Mouse (Mus musculus): ENCODE results near the gene Hpse. TPM values are rescaled to one million over a fixed set of nuclear protein-coding genes. Genes with fewer than 3 reads are reported as not detected.

Gene Hpse
- 1.8 and 2.2 TPM in 2 replicates for polyA plus RNA-seq (2015; fragmentation: Nextera tagmentation; extraction: Ambion mirVana)

DNA sequence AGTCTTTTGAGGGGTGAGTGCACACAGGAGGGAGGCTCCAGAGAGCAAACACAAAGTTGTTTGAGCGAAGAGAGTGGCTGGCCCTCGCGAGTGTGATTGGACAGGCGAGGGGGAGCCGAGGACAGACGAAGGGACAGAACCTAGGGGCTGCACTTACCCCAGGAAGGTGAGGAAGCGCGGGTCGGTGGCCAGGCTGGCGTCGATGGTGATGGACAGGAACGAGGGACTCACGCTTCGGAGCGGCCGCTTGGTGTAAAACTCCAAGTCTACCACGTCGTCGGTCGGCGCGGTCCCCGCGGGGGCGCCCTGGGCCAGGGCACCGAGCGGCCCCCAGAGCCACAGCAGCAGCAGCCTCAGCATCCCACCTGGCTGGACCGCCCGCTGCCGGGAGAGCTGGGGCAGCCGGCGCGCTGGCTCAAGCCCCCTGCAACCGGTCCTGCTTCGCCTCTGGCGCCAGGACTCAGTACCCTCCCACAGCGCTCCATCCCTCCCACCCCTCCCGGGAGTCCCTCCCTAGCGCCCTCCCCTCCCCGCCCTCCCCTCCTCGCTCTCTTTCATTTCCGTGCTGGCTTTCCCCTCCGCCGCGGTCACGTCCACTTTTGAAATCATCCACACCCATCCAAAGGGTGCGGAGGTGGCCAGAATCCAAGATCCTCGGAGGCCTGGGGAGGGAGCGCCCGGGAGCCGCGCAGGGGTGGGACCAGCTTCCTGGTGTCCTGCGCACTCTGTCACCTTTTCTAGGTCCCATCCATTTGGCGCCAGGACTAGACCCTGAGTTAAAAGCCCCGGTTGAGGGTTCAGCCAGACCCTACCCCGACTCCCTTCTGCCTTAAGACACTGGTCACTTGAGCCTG, at the start of gene Hpse:
Gene Hpse (minus strand): TSS at position 482 of the 854 bp plus-strand sequence.
- Histone ChIP-seq H3K9ac (ENCODE audit: low read depth, low read length) (peak within 1 kb of the TSS; percentile 34; the same call in 1 of the 2 replicates), H3K4me2 (ENCODE audit: low read depth, low read length) (peak within 1 kb of the TSS; percentile 71), H3K36me3 (ENCODE audit: control insufficient read depth, insufficient read depth) (no peaks in the 10 kb centered on the region), H3K4me1 (ENCODE audit: control insufficient read depth, low read depth, low read length) (peaks cover 2% of the 10 kb centered on the region; the same call in 1 of the 2 replicates), H3K27me3 (ENCODE audit: control insufficient read depth, insufficient read depth, low read depth, low read length) (peaks cover 15% of the 10 kb centered on the region), H3K27ac (ENCODE audit: low read length) (no peak within 1 kb of the TSS), H3K4me3 (ENCODE audit: low read depth, low read length) (peak within 1 kb of the TSS; percentile 57), H3K9me3 (replicated peaks; ENCODE audit: control insufficient read depth, low read length) (no peaks in the 10 kb centered on the region)
- under 1% methylated on average over 53 of the region's 56 CpGs for WGBS (ENCODE audit: insufficient replicate concordance)
- ATAC-seq (ENCODE audit: low read depth), result peak; percentile 51

DNA sequence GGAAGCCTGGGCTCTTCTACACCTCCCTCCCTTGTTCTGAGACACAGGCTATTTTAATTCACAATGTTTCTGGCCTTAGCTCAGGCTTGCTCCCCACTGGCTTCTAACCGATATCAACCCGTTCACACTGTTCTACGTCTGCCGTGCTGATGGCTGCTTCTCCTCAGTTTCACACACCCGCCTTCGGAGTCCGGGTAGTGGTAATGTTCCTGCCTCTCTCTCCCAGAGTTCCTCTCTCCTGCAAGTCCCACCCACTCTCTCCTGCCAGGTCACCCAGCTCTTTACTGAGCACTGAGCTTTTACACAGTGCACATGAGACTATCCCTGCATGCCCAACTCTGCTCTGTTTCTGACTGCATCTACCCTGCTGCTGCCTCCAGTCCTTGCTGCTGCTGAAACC, 46.5 kb upstream of the Hpse start:
- no peaks in the 10 kb centered on the region for H3K9me3 ChIP-seq (replicated peaks; ENCODE audit: control insufficient read depth, low read length)
- WGBS (ENCODE audit: insufficient replicate concordance), result 87% methylated on average over 7 of the region's 7 CpGs

DNA sequence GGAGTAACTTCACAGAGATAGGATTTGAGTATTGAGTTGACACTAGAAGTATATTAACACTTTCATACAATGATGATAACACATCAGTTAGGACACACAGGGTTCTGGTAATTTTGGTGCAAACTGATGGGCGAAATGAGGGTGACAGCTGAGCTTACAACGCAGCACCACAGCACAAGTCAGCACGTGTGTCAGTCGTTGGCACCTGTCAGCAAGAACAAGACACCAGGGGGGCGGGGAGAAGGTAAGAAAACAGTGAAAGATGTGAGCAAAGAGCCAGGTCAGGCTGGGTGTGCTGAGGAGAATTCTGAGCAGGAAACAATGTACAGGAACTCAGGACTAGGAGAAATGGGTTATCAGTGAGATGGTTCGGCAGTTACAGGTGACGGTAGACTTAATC, 42.2 kb upstream of the Hpse start:
- H3K36me3 ChIP-seq (ENCODE audit: control insufficient read depth, insufficient read depth), result peaks cover 21% of the 10 kb centered on the region
- H3K27ac ChIP-seq (ENCODE audit: low read length), result no peak overlapping the region
- no peak overlapping the region for H3K9ac ChIP-seq (ENCODE audit: low read depth, low read length)
- no peak for ATAC-seq (ENCODE audit: low read depth)
- H3K4me2 ChIP-seq (ENCODE audit: low read depth, low read length), result no peak overlapping the region
- H3K4me1 ChIP-seq (ENCODE audit: control insufficient read depth, low read depth, low read length), result no peaks in the 10 kb centered on the region
- no peak overlapping the region for H3K4me3 ChIP-seq (ENCODE audit: low read depth, low read length)
- WGBS (ENCODE audit: insufficient replicate concordance), result 78% methylated on average over 7 of the region's 7 CpGs
- H3K9me3 ChIP-seq (replicated peaks; ENCODE audit: control insufficient read depth, low read length), result no peaks in the 10 kb centered on the region
- no peaks in the 10 kb centered on the region for H3K27me3 ChIP-seq (ENCODE audit: control insufficient read depth, insufficient read depth, low read depth, low read length)

More for the DNA sequence above, 46.5 kb upstream of the Hpse start:
- Histone ChIP-seq H3K36me3 (ENCODE audit: control insufficient read depth, insufficient read depth) (peaks cover 29% of the 10 kb centered on the region), H3K27me3 (ENCODE audit: control insufficient read depth, insufficient read depth, low read depth, low read length) (no peaks in the 10 kb centered on the region), H3K4me2 (ENCODE audit: low read depth, low read length) (no peak overlapping the region), H3K27ac (ENCODE audit: low read length) (no peak overlapping the region), H3K4me1 (ENCODE audit: control insufficient read depth, low read depth, low read length) (no peaks in the 10 kb centered on the region), H3K4me3 (ENCODE audit: low read depth, low read length) (no peak overlapping the region), H3K9ac (ENCODE audit: low read depth, low read length) (no peak overlapping the region)
- no peak for ATAC-seq (ENCODE audit: low read depth)

DNA sequence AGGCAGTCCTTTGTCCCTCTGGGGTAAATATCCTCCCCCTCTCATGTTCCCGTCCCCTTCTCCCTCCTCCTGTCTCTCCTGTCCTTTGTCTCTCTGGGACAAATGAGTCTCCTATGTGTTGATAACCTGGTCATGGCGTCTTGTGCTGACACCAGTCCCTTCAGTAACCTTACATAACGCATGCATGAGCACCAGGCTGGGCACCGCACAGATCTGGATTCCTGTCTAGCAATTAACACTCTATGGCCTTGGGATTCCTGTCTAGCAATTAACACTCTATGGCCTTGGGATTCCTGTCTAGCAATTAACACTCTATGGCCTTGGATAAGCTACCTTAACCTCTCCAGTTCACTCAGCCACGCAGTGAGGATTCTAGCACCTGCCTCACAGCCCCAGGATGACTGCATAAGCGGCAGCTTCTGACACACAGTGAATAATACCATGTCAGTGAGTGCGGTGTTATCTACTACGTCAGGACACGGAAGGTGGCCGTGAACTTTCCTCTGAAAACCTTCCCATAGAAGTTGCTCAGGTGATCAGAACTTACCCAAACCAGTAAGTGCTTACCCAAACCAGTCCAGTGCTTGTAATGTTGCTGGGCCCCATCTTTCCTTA, 40.6 kb upstream of the Hpse start:
- Histone ChIP-seq H3K4me1 (ENCODE audit: control insufficient read depth, low read depth, low read length) (no peaks in the 10 kb centered on the region), H3K9me3 (replicated peaks; ENCODE audit: control insufficient read depth, low read length) (no peaks in the 10 kb centered on the region), H3K9ac (ENCODE audit: low read depth, low read length) (no peak overlapping the region), H3K27ac (ENCODE audit: low read length) (no peak overlapping the region), H3K4me2 (ENCODE audit: low read depth, low read length) (no peak overlapping the region), H3K36me3 (ENCODE audit: control insufficient read depth, insufficient read depth) (peaks cover 21% of the 10 kb centered on the region), H3K27me3 (ENCODE audit: control insufficient read depth, insufficient read depth, low read depth, low read length) (no peaks in the 10 kb centered on the region), H3K4me3 (ENCODE audit: low read depth, low read length) (no peak overlapping the region)
- 78% methylated on average over 10 of the region's 10 CpGs for WGBS (ENCODE audit: insufficient replicate concordance)
- ATAC-seq (ENCODE audit: low read depth), result no peak

DNA sequence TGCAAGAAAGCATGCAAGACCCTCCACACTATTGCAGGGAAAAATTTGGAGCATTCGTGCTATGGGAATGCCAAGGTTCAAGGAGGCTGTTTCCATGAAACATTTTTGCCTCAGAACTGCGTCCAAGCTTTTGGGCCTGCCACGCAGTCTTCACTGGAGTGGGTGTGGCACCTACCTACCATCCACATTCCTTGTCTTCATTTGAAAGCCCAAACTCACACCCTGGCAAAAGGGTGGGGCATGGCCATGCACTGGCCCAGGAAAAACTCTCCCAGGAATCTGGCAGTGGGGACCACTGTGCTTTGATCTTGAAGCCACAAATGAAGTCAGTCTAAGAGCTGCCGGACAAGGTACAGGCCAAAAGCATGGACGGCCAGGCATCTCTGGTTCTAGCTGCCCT, 38.6 kb upstream of the Hpse start:
- no peak overlapping the region for H3K4me3 ChIP-seq (ENCODE audit: low read depth, low read length)
- 75% methylated on average over 5 of the region's 5 CpGs for WGBS (ENCODE audit: insufficient replicate concordance)
- H3K4me2 ChIP-seq (ENCODE audit: low read depth, low read length), result no peak overlapping the region

DNA sequence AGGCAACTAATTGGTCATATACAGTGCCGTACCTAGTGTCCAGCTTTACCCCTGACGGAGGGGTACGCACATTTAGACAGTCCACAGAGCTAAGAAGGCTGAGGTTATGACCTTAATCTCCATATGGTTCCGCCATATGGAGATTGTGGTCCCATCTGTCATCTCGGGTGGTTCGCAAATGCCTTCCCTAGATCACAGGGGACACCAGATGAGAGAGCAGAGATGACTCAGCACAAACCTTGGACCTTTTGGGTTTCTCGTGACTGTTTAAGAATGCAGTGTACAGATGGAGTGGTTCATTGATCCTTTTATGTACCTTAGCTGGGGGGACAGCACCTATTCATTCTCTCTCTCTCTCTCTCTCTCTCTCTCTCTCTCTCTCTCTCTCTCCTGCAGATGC, 33.9 kb upstream of the Hpse start:
- H3K9ac ChIP-seq (ENCODE audit: low read depth, low read length), result no peak overlapping the region
- no peak overlapping the region for H3K4me3 ChIP-seq (ENCODE audit: low read depth, low read length)
- no peaks in the 10 kb centered on the region for H3K27me3 ChIP-seq (ENCODE audit: control insufficient read depth, insufficient read depth, low read depth, low read length)
- no peaks in the 10 kb centered on the region for H3K4me1 ChIP-seq (ENCODE audit: control insufficient read depth, low read depth, low read length)
- no peak overlapping the region for H3K4me2 ChIP-seq (ENCODE audit: low read depth, low read length)
- H3K36me3 ChIP-seq (ENCODE audit: control insufficient read depth, insufficient read depth), result no peaks in the 10 kb centered on the region
- H3K9me3 ChIP-seq (replicated peaks; ENCODE audit: control insufficient read depth, low read length), result no peaks in the 10 kb centered on the region
- H3K27ac ChIP-seq (ENCODE audit: low read length), result no peak overlapping the region
- 31% methylated on average over 7 of the region's 7 CpGs for WGBS (ENCODE audit: insufficient replicate concordance)
- no peak for ATAC-seq (ENCODE audit: low read depth)

More for the DNA sequence above, 38.6 kb upstream of the Hpse start:
- Histone ChIP-seq H3K27ac (ENCODE audit: low read length) (no peak overlapping the region), H3K9ac (ENCODE audit: low read depth, low read length) (no peak overlapping the region), H3K4me1 (ENCODE audit: control insufficient read depth, low read depth, low read length) (no peaks in the 10 kb centered on the region), H3K9me3 (replicated peaks; ENCODE audit: control insufficient read depth, low read length) (no peaks in the 10 kb centered on the region), H3K36me3 (ENCODE audit: control insufficient read depth, insufficient read depth) (peaks cover 6% of the 10 kb centered on the region; the same call in 1 of the 2 replicates), H3K27me3 (ENCODE audit: control insufficient read depth, insufficient read depth, low read depth, low read length) (no peaks in the 10 kb centered on the region)
- ATAC-seq (ENCODE audit: low read depth), result no peak

GRCm38 (mm10) chr5:100751655-100752054, 32.1 kb upstream of the Hpse start:
- H3K4me2 ChIP-seq (ENCODE audit: low read depth, low read length), result no peak overlapping the region
- H3K27me3 ChIP-seq (ENCODE audit: control insufficient read depth, insufficient read depth, low read depth, low read length), result no peaks in the 10 kb centered on the region
- no peak overlapping the region for H3K9ac ChIP-seq (ENCODE audit: low read depth, low read length)

GRCm38 (mm10) chr5:100750617-100751255, 31.2 kb upstream of the Hpse start:
- peak; percentile 24; the same call in 1 of the 2 replicates for ATAC-seq (ENCODE audit: low read depth)
- Histone ChIP-seq H3K4me3 (ENCODE audit: low read depth, low read length) (no peak overlapping the region), H3K9me3 (replicated peaks; ENCODE audit: control insufficient read depth, low read length) (no peaks in the 10 kb centered on the region), H3K9ac (ENCODE audit: low read depth, low read length) (no peak overlapping the region), H3K4me2 (ENCODE audit: low read depth, low read length) (no peak overlapping the region), H3K27me3 (ENCODE audit: control insufficient read depth, insufficient read depth, low read depth, low read length) (no peaks in the 10 kb centered on the region), H3K4me1 (ENCODE audit: control insufficient read depth, low read depth, low read length) (no peaks in the 10 kb centered on the region), H3K27ac (ENCODE audit: low read length) (no peak overlapping the region), H3K36me3 (ENCODE audit: control insufficient read depth, insufficient read depth) (no peaks in the 10 kb centered on the region)
- 34% methylated on average over 10 of the region's 10 CpGs for WGBS (ENCODE audit: insufficient replicate concordance)

More at GRCm38 (mm10) chr5:100751655-100752054, 32.1 kb upstream of the Hpse start:
- no peak for ATAC-seq (ENCODE audit: low read depth)
- Histone ChIP-seq H3K36me3 (ENCODE audit: control insufficient read depth, insufficient read depth) (no peaks in the 10 kb centered on the region), H3K4me3 (ENCODE audit: low read depth, low read length) (no peak overlapping the region), H3K9me3 (replicated peaks; ENCODE audit: control insufficient read depth, low read length) (no peaks in the 10 kb centered on the region), H3K4me1 (ENCODE audit: control insufficient read depth, low read depth, low read length) (no peaks in the 10 kb centered on the region), H3K27ac (ENCODE audit: low read length) (no peak overlapping the region)
- 53% methylated on average over 4 of the region's 4 CpGs for WGBS (ENCODE audit: insufficient replicate concordance)

Measured in liver, embryonic 16.5 days (tissue).